Mouse (Mus musculus) liver, embryonic 14.5 days (tissue): ENCODE measurements around the gene Arhgef26.

Experiments
- CTCF ChIP-seq: IDR thresholded peaks from 2 replicates; pipeline ENCODE4 v1.5.1; 2016; ENCODE audit warnings: antibody characterized with exemption, low read depth, control low read depth
- EP300 ChIP-seq: IDR thresholded peaks from 2 replicates; pipeline ENCODE4 v1.6.1; 2016; ENCODE audit warnings: antibody characterized with exemption, low read depth

- no peak for TF ChIP-seq EP300
- TF ChIP-seq CTCF: no peak
Measured at GRCm38 (mm10) chr3:62440431-62440969, 102.4 kb downstream of the Arhgef26 start.
